Comparison of ENCODE assay signal across 8 mouse cellular contexts in genomic region chr16:4877701-4878100, GRCm38 (mm10). TPM values are rescaled to one million over a fixed set of nuclear protein-coding genes. Genes with fewer than 3 reads are reported as not detected.
DNase-seq lines count a peak whose midpoint lies in the region; ATAC-seq and TF ChIP-seq lines count a peak whose summit lies in the region.

No protein-coding gene starts in this region.

- no peaks in the 10 kb centered on the region for H3K27me3 ChIP-seq in heart, adult 2 months (ENCODE audit: control insufficient read depth, insufficient read depth, low read length)
- no peaks in the 10 kb centered on the region for H3K27me3 ChIP-seq in liver, embryonic 13.5 days

- 59% methylated on average over 3 of the region's 3 CpGs for WGBS in heart, adult 2 months
- 54% methylated on average over 3 of the region's 3 CpGs for WGBS in liver, embryonic 13.5 days (ENCODE audit: insufficient replicate concordance)

- no peaks in the 10 kb centered on the region for H3K36me3 ChIP-seq in heart, adult 2 months (ENCODE audit: control insufficient read depth, insufficient read depth, low read length)
- peaks cover 25% of the 10 kb centered on the region; the same call in 1 of the 2 replicates for H3K36me3 ChIP-seq in liver, embryonic 13.5 days

- no peak for DNase-seq in heart, adult 2 months
- no peak for DNase-seq in heart, adult 9 months (ENCODE audit: low spot score in 2 of 2)
- DNase-seq in thymus, postnatal 14 days, result peak; percentile 23
- DNase-seq in thymus, postnatal 36 days, result no peak
- DNase-seq in liver, embryonic 13.5 days, result no peak
- DNase-seq in frontal cortex, postnatal 10 days (ENCODE audit: low spot score in 2 of 2), result no peak
- no peak for DNase-seq in cerebellum, adult 18-20 months
- DNase-seq in right cerebral cortex, adult 18-20 months, result no peak

- H3K27ac ChIP-seq in heart, adult 2 months, result peak overlapping the region; percentile 100
- peak overlapping the region; percentile 98 for H3K27ac ChIP-seq in liver, embryonic 13.5 days

- no peak for TF ChIP-seq EP300 in heart, adult 2 months (IDR thresholded peaks at IDR 0.05; ENCODE audit: insufficient read depth, low read depth, low read length)

- intact Hi-C loops in heart, adult 2 months (cut with DNase I), result loop anchor here (2.0 to 5.0 kb wide), 3 partner anchors 35 to 170 kb away; partner anchors contain the start of gene Cdip1

- no peak for TF ChIP-seq POLR2A in heart, adult 2 months (IDR thresholded peaks at IDR 0.05; ENCODE audit: insufficient read depth, low read depth, low read length)

- peak overlapping the region; percentile 97; the same call in 1 of the 2 replicates for H3K9ac ChIP-seq in heart, adult 2 months (ENCODE audit: low read depth, low read length)
- H3K9ac ChIP-seq in liver, embryonic 13.5 days, result peak overlapping the region; percentile 91

- 0 out of 2 replicates have a peak, but pooled peaks cover 1% of the 10 kb centered on the region for H3K79me2 ChIP-seq in heart, adult 2 months (replicated peaks; ENCODE audit: control insufficient read depth, insufficient read depth, low read length)

- peaks cover 14% of the 10 kb centered on the region for H3K4me1 ChIP-seq in heart, adult 2 months (ENCODE audit: control insufficient read depth, insufficient read depth, low read length)
- peaks cover 72% of the 10 kb centered on the region for H3K4me1 ChIP-seq in liver, embryonic 13.5 days (replicated peaks)

- ATAC-seq in liver, embryonic 13.5 days (ENCODE audit: low read depth), result no peak

- peak overlapping the region; percentile 87 for H3K4me3 ChIP-seq in heart, adult 2 months
- peak overlapping the region; percentile 88 for H3K4me3 ChIP-seq in liver, embryonic 13.5 days (replicated peaks)

- H3K4me2 ChIP-seq in liver, embryonic 13.5 days, result peak overlapping the region; percentile 96

- TF ChIP-seq CTCF in heart, adult 2 months (IDR thresholded peaks at IDR 0.05), result no peak

- no peaks in the 10 kb centered on the region for H3K9me3 ChIP-seq in liver, embryonic 13.5 days (replicated peaks)

RNA-seq across cellular contexts. Expression of gene Ubald1, which starts 2.4 kb away (rescaled TPM):
- total RNA-seq in heart, adult 2 months (2021), result 10 to 100 TPM; 17.2 to 18.3 TPM
- polyA plus RNA-seq in heart, adult 2 months (2012; rRNA removed), result 18.2 and 24.5 TPM in 2 replicates
- polyA plus RNA-seq in liver, embryonic 13.5 days (2015; fragmentation: Nextera tagmentation; extraction: Ambion mirVana), result 12.3 and 13.3 TPM in 2 replicates

RNA-seq across cellular contexts. Expression of gene Mgrn1, which starts 8.3 kb away (rescaled TPM):
- total RNA-seq in heart, adult 2 months (2021), result 100 to 1,000 TPM; 148 to 168 TPM
- polyA plus RNA-seq in heart, adult 2 months (2012; rRNA removed), result 274 and 284 TPM in 2 replicates
- 22.6 and 24.5 TPM in 2 replicates for polyA plus RNA-seq in liver, embryonic 13.5 days (2015; fragmentation: Nextera tagmentation; extraction: Ambion mirVana)

RNA-seq across cellular contexts. Expression of gene 4930562C15Rik, which starts 42.5 kb away (rescaled TPM):
- total RNA-seq in heart, adult 2 months (2021), result not detected
- 0.23 TPM in 1 of 2 replicates, not detected in the other for polyA plus RNA-seq in heart, adult 2 months (2012; rRNA removed)
- polyA plus RNA-seq in liver, embryonic 13.5 days (2015; fragmentation: Nextera tagmentation; extraction: Ambion mirVana), result not detected in 2 replicates

Comparison
In these comparisons a context has a peak if more than half of its experiments do, and no peak if none do; other contexts are left out.
1. RNA of gene Mgrn1, which starts 8.3 kb away (polyA plus RNA-seq): 274 to 284 TPM in heart, adult 2 months; 22.6 to 24.5 TPM in liver, embryonic 13.5 days; every median in the first group is over 10 times any median in the second.